Mouse (Mus musculus) MEL (cell line): ENCODE data around the gene Zfp422. TPM values are rescaled to one million over a fixed set of nuclear protein-coding genes. Genes with fewer than 3 reads are reported as not detected.

Experiments
- DNase-seq: peaks from one replicate; pipeline ENCODE4 v3.0.0; 2011; ENCODE audit warnings: low read depth, low spot score
- H3K27ac ChIP-seq: 2 replicates; pipeline ENCODE4 v1.5.1; 2012; ENCODE audit warnings: low read depth, mild to moderate bottlenecking, control low read depth, low read length, moderate library complexity; ENCODE audit not compliant: control insufficient read depth
- H3K27me3 ChIP-seq, 2 experiments: fragments of 150-350 bp in 1 of 2; sonication (generic) in 1 of 2; 2 replicates each; pipeline ENCODE4 v1.6.1; 2012; ENCODE audit warnings: low read length in 2 of 2, mild to moderate bottlenecking in 2 of 2, improper control_type of control experiment in 1 of 2, moderate library complexity in 1 of 2; ENCODE audit not compliant: insufficient read depth in 2 of 2, control insufficient read depth in 1 of 2
- H3K36me3 ChIP-seq, 2 experiments: 2 replicates each; pipeline ENCODE4 v1.6.1; 2012 to 2014; ENCODE audit warnings: low read length in 2 of 2, improper control_type of control experiment in 1 of 2, inconsistent platforms in 1 of 2, mild to moderate bottlenecking in 1 of 2; ENCODE audit not compliant: insufficient read depth in 2 of 2, control insufficient read depth in 1 of 2
- H3K4me1 ChIP-seq, 2 experiments: fragments of 150-350 bp in 1 of 2; sonication (generic) in 1 of 2; 2 replicates each; pipeline ENCODE4 v1.6.1; 2012; ENCODE audit warnings: low read length in 2 of 2, improper control_type of control experiment in 1 of 2, mild to moderate bottlenecking in 1 of 2; ENCODE audit not compliant: insufficient read depth in 2 of 2, control insufficient read depth in 1 of 2
- H3K4me3 ChIP-seq, 2 experiments: fragments of 150-350 bp in 1 of 2; sonication (generic) in 1 of 2; 2 replicates each; pipeline ENCODE4 v1.5.1; 2012; ENCODE audit warnings: low read depth in 2 of 2, low read length in 2 of 2, mild to moderate bottlenecking in 2 of 2, moderate library complexity in 2 of 2, control low read depth in 1 of 2, improper control_type of control experiment in 1 of 2; ENCODE audit not compliant: control insufficient read depth in 1 of 2, insufficient read depth in 1 of 2
- H3K79me2 ChIP-seq: 2 replicates; pipeline ENCODE4 v1.6.1; 2012; ENCODE audit warnings: mild to moderate bottlenecking, low read length, moderate library complexity; ENCODE audit not compliant: control insufficient read depth, poor library complexity, insufficient read depth
- H3K9ac ChIP-seq: 2 replicates; pipeline ENCODE4 v1.6.1; 2012; ENCODE audit warnings: low read depth, mild to moderate bottlenecking, control low read depth, low read length, moderate library complexity; ENCODE audit not compliant: control insufficient read depth, poor library complexity, severe bottlenecking
- H3K9me3 ChIP-seq: fragments of 150-350 bp; sonication (generic); replicated peaks from 2 replicates; pipeline ENCODE4 v1.6.1; 2012; ENCODE audit warnings: mild to moderate bottlenecking, low read length, improper control_type of control experiment, moderate library complexity; ENCODE audit not compliant: insufficient read depth
- CTCF ChIP-seq, 3 experiments: IDR thresholded peaks in 2 of 3; conservative IDR thresholded peaks in 1 of 3; 2 replicates each; pipeline ENCODE4 v1.5.1; 2011 to 2012; ENCODE audit warnings: low read length in 3 of 3, low read depth in 2 of 3, mild to moderate bottlenecking in 2 of 3, improper control_type of control experiment in 1 of 3, inconsistent platforms in 1 of 3, mixed read lengths in 1 of 3, moderate library complexity in 1 of 3; ENCODE audit not compliant: control insufficient read depth in 1 of 3, insufficient read depth in 1 of 3, poor library complexity in 1 of 3, severe bottlenecking in 1 of 3
- ELF1 ChIP-seq: IDR thresholded peaks from 2 replicates; pipeline ENCODE4 v1.6.1; 2014; ENCODE audit warnings: low read depth, mild to moderate bottlenecking, inconsistent platforms, low read length, improper control_type of control experiment, moderate library complexity
- EP300 ChIP-seq, 2 experiments: IDR thresholded peaks; 2 replicates each; pipeline ENCODE4 v1.6.1; 2011; ENCODE audit warnings: improper control_type of control experiment in 2 of 2, low read length in 2 of 2, low read depth in 1 of 2, mild to moderate bottlenecking in 1 of 2
- GABPA ChIP-seq: IDR thresholded peaks from 2 replicates; pipeline ENCODE4 v1.6.1; 2012; ENCODE audit warnings: low read depth, mild to moderate bottlenecking, inconsistent platforms, low read length, improper control_type of control experiment, moderate library complexity
- HCFC1 ChIP-seq: IDR thresholded peaks from 2 replicates; pipeline ENCODE4 v1.6.1; 2012; ENCODE audit warnings: low read depth, mild to moderate bottlenecking, inconsistent platforms, low read length, improper control_type of control experiment, moderate library complexity
- JUND ChIP-seq: IDR thresholded peaks from 2 replicates; pipeline ENCODE4 v1.6.1; 2011; ENCODE audit warnings: low read depth, mild to moderate bottlenecking, improper control_type of control experiment, low read length
- MAX ChIP-seq: IDR thresholded peaks from 2 replicates; pipeline ENCODE4 v1.6.1; 2011; ENCODE audit warnings: low read length, improper control_type of control experiment
- MEF2A ChIP-seq: IDR thresholded peaks from 2 replicates; pipeline ENCODE4 v1.6.1; 2014; ENCODE audit warnings: low read depth, mild to moderate bottlenecking, inconsistent platforms, low read length, improper control_type of control experiment; ENCODE audit not compliant: poor library complexity, insufficient replicate concordance, severe bottlenecking; ENCODE audit errors: extremely low read depth
- RAD21 ChIP-seq: IDR thresholded peaks from 2 replicates; pipeline ENCODE4 v1.6.1; 2011; ENCODE audit warnings: mild to moderate bottlenecking, low read depth, low read length, improper control_type of control experiment
- RCOR1 ChIP-seq: IDR thresholded peaks from 2 replicates; pipeline ENCODE4 v1.6.1; 2012; ENCODE audit warnings: low read depth, mild to moderate bottlenecking, inconsistent platforms, low read length, improper control_type of control experiment
- SIN3A ChIP-seq: IDR thresholded peaks from 2 replicates; pipeline ENCODE4 v1.6.1; 2012; ENCODE audit warnings: low read length, improper control_type of control experiment, inconsistent platforms
- SMC3 ChIP-seq: IDR thresholded peaks from 2 replicates; pipeline ENCODE4 v1.6.1; 2011; ENCODE audit warnings: low read depth, low read length, improper control_type of control experiment
- ZKSCAN1 ChIP-seq: IDR thresholded peaks from 2 replicates; pipeline ENCODE4 v1.6.1; 2012; ENCODE audit warnings: low read depth, mild to moderate bottlenecking, inconsistent platforms, low read length, improper control_type of control experiment, moderate library complexity
- polyA plus RNA-seq, 2 experiments: library from polyadenylated mRNA; stranded (reverse) in 1 of 2; unstranded in 1 of 2; fragments of >175 nt in 1 of 2; fragments of >200 nt in 1 of 2; gene quantifications; 2 replicates each; pipeline versions ENCODE4 v1.2.1 to v1.2.4; 2012; ENCODE audit warnings: low replicate concordance in 2 of 2, low read depth in 1 of 2; ENCODE audit not compliant: insufficient read length in 2 of 2, insufficient read depth in 1 of 2, missing spikeins in 1 of 2
- total RNA-seq: library from RNA; depleted of rRNA; stranded (reverse); fragments of 300-350 nt; gene quantifications from 2 replicates; pipeline ENCODE4 v1.2.3, GENCODE M21; 2012

Zfp422 gene
- total and polyA plus RNA-seq, 3 experiments = 0.32 TPM; not detected in 2

DNA sequence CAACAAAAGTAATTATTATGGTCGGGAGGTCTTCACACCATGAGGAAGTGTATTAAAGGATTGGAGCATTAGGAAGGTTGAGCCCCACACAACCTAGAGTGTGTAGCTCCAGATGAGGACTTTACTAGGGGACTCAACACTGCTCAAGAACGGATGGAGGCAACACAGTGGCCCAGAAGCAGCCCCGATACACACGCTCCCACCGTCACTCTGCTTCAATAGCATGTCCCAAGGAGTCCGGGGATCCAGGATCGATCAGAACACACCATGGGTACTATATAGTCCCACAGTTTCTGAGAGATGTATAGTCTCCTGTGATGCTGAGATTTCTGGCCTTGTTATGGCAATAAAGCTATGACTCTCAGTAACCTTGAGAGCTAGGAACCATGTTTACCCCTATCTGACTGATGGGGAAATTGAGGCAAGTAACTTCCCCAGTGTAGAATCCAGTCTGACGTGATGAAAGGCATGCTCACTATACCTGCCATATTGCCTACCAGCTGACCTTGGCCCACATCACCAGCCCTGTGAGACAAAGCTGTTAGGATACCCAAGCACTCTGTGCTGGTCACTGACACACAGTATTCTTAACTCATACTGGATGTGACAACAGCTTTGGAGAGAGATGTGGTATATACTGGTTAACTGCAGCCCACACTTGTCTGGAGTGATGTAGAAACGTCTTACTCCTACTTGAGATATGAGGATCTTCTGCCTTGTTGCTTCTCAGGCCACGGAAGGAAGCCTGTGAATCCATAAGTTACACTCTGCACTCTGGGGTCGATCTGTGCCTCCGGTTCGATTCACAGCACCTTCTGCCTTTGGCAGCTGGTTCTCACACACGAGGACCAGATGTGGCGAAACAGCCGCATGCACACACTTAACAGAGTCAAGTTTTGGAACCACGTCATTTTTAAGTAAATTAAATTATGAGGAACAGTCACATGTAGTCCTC, 5.2 kb upstream of the Zfp422 start:
- H3K9me3 ChIP-seq = no peaks in the 10 kb centered on the region
- no peaks in the 10 kb centered on the region for H3K27me3 ChIP-seq
- no peak for TF ChIP-seq CTCF (IDR thresholded peaks at IDR 0.05 in 2 of 3, conservative IDR thresholded peaks at IDR 0.05 in 1 of 3; ENCODE audit: control insufficient read depth in 1 of 3, insufficient read depth in 1 of 3, low read depth in 2 of 3, low read length in 3 of 3, poor library complexity in 1 of 3, severe bottlenecking in 1 of 3)
- no peak for TF ChIP-seq JUND
- no peak for TF ChIP-seq EP300 (IDR thresholded peaks at IDR 0.05; ENCODE audit: low read depth in 1 of 2, low read length in 2 of 2)
- TF ChIP-seq HCFC1 = no peak
- no peak for TF ChIP-seq MAX
- no peak for TF ChIP-seq RCOR1
- TF ChIP-seq GABPA = no peak
- TF ChIP-seq SIN3A = no peak
- TF ChIP-seq MEF2A = no peak
- no peak for TF ChIP-seq ELF1
- no peaks in the 10 kb centered on the region for H3K4me1 ChIP-seq
- no peak overlapping the region for H3K27ac ChIP-seq
- no peak overlapping the region for H3K4me3 ChIP-seq
- no peak overlapping the region for H3K9ac ChIP-seq
- no peaks in the 10 kb centered on the region for H3K36me3 ChIP-seq
- no peak for DNase-seq
- no peaks in the 10 kb centered on the region for H3K79me2 ChIP-seq

GRCm38 (mm10) chr6:116632129-116632528, 3.3 kb upstream of the Zfp422 start:
- H3K27me3 ChIP-seq = no peaks in the 10 kb centered on the region
- H3K9me3 ChIP-seq = no peaks in the 10 kb centered on the region
- H3K27ac ChIP-seq = no peak overlapping the region
- no peak overlapping the region for H3K4me3 ChIP-seq
- no peaks in the 10 kb centered on the region for H3K4me1 ChIP-seq
- peak; percentile 32 for DNase-seq
- no peak overlapping the region for H3K9ac ChIP-seq
- no peak for TF ChIP-seq ZKSCAN1
- peak; percentile 33 for TF ChIP-seq SMC3
- TF ChIP-seq CTCF (IDR thresholded peaks at IDR 0.05 in 2 of 3, conservative IDR thresholded peaks at IDR 0.05 in 1 of 3; ENCODE audit: control insufficient read depth in 1 of 3, insufficient read depth in 1 of 3, low read depth in 2 of 3, low read length in 3 of 3, poor library complexity in 1 of 3, severe bottlenecking in 1 of 3) = peak; percentile 41 to 60 (median 52)
- TF ChIP-seq RAD21 = peak; percentile 32
- H3K79me2 ChIP-seq = no peaks in the 10 kb centered on the region
- no peaks in the 10 kb centered on the region for H3K36me3 ChIP-seq
